Mouse (Mus musculus): ENCODE measurements around the gene Nudt9.
"Not testable (repeated sequence)": the region's sequence is repeated elsewhere in the genome, so short reads cannot be mapped to it uniquely, and the experiment has no call there.

Gene Nudt9

DNA sequence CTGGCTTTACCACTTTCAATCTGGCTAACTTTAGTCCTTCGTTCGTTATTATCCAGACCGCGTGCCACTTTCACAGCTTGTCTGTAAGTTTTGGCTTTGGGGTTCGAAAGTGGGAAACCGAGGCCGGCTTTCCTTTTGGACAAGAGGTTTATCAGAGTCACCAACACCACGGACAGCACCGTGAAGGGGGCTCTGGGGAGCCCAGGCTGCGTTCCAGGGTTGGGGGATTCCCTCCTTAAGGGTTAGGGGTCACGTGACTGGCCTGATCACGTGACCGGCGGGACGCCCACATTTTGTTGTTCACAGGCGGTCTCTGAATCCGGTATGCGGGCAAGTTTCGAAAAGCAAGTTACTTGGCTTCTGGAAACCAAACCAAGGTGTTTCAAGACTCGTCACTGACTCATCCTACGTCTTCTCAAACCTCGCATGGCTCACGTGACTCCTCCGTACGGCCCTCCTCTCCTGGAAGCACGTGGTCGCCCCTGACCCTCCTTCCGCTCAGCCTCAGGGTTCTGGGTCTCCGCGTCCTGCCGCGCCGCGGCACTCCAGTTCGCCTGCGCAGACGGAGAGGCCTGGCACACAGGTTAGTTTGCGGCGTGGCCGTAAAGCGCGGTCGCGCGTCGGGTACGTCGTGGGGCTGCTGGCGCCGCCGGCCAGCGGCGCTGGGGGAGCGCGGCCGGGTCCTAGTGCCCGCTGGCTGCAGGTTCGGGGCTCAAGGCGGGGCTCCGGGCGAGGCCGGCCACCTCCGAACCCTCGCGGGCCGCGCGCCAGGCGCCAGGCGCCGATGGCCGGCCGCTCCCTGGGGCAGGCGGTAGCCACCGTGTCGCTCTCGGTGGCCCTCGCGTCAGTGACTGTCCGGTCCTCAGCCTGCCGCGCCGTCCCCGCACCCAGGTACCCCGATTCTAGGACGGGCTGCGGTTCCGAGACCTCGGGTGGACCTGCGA lies at the start of gene Nudt9:
Nudt9 (plus strand) TSS at position 51 of the 944 bp plus-strand sequence.
- DNase-seq, result peak; percentile 98

DNA sequence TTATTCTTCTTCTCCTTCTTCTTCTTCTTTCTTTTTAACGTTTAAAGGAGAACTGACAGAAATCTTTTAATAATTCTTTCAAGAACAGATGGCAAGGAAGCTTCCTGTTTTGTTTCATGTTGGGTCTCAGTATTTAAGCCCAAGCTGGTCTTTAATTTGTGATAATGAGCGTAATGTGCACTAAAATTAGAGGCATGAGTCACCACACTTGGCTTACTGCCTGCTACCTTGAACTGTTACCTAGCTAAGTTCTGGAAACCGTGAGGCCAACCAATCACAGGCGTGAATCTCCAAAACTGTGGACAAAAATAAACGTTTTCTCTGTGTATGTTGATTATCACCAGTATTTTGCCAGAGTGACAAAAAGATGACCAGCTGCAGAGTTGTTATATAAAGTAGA lies 47.4 kb upstream of the Nudt9 start:
- DNase-seq, result peak; percentile 53

DNA sequence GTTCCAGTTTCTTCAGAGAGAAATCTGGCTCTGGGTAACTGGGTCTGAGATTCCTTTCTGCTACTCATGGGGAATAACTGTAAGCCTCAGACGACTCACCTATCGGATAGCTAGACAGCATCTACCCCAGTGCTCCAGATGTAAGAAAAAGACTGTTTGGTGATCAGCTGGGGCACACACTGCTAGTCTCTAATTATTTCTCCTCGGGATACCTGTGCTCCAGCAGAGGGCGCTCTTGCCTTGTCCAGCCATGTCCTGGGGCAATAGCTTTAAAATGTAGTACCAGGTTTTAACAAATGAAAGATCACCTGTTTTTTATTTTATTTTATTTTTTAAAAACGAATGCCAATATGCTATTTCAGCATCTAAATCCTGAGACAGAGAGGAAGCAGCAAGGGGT lies 46.4 kb upstream of the Nudt9 start:
- DNase-seq, result peak; percentile 69

DNA sequence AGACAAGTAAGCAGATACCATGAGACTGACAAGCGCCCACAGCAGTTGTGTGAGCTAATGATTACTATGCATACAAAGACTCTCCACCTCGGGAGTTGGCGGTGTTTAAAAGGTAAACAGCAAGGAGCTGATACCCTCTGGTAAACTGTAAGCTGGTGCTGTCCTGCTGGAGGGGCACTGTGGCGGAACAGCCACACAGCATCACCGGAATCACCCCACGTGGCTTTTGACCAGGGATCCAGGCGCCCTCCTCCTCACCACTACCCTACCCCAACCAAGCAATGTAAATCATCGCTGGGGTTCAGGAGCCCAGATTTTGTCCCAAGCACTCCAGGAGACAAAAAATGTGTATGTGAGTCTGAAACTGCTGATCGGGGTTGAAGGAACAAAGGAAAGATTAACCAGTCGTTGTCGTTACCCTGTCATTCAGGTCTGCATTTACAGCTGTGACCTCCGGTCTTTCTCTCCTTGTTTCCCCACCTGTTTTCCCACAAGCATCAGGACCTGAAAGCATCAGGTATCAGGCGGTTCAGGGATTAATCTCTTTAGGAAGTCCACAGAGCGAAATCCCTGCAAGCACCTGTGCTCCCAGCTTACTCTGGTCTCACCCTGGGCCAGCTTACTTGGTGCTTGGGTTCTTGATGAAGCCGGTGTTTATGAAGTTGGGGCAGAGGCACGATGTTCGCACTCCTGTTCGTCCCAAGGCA lies 43.4 kb upstream of the Nudt9 start:
- no peak for DNase-seq

DNA sequence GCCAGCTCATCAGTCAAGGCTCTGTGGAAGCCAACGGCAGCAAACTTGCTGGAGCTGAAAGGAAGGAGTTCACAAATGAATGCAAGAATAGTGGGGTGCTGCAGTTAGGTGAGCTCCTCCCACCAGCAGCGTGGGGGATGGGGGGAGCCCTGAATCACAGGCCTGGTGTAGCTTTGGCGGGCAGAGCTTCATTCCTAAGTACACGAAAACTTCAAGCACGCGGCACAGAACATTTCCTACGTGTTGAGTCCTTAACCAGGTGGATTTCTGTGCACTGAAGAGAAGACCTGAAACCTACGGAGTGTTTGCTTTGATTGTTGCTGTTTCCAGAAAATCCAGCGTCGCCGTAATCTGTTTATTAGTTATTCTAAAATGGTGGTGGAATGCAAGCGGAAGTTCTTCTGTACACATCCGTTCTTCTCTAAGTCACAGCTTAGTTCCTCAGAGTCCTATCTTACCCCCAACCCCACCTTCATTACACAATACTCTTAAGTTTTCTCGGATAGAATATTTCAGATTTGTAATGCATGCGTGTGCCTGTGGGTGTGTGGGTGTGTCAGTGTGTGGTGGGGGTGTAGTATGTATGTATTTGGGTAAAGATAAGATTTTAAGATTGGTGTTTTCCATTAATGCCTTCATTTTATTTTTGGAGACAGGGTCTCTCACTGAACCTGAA lies 42.7 kb upstream of the Nudt9 start:
- DNase-seq, result no peak

DNA sequence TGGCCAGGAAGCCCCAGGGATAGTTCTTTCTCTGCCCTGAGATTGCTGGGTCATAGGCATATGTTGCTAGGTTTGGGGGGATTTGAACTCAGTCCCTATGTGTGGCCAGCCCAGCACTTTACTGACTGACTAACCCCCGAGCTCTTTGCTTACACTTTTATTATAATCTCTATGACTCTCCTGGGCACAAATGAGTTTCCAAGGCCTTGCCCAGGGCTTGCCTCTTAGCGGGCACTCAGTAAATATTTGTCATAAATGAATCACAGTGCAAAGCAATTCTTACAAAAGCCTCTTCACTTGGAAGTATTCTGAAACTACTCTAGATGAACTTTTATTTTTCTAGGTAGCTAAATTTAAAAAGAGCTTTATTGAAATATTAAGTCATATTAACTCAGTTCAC lies 42.2 kb upstream of the Nudt9 start:
- no peak for DNase-seq

DNA sequence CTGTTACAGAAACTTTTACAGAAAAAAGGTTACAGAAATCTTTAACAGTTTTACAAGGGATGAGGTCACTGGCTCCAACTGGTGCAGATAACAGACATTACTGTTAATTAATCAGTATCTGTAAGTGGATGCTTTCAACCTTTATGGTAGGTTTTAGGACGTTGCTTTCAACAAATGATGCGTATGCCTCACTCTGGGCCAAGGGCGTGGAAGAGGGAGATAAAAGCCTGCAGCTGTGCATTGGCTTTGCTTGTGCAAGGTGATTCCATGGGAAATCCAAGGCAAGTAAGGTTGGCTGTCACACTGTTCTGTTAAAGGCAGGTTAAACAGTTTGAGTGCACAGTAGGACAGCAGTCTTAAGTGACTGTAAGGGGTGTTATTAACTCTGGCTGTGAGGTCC lies 39.3 kb upstream of the Nudt9 start:
- DNase-seq, result no peak

DNA sequence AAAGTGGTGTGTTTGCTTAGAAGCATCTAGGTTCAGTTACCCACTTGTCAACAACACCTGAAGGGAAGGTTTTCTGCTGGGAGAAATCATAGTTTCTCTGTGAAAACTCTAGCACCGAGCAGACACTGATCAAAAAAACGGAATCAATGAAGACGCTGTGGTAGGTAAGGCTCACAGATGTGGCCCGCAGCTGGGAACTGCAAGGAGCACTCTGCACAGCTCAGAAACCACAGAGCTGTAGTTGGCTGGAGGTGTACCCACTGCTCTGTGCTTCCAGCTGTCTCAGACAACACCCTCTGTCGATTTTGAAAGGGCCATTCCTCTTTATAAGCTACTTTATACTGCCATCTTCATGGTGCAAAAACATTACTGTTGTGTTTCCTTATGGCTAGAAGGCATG lies 38.3 kb upstream of the Nudt9 start:
- no peak for DNase-seq

DNA sequence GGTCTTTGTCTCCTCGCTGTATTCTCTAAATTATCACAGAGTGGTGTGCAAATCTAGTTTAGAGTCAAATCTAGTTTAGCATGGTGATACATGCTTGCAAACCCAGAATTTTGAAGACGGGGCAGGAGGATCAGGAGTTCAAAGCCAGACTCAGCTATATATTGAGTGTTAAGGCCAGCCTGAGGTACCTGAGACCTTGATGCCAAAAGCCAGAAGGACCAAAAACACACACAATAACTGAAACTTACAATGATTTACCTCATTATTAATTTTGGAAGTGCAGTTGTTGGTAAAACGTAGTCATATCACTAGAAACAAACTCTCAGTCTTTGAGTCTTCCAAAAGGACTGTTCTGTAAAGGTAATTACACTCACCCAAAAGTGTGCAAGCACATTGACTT lies 36.7 kb upstream of the Nudt9 start:
- no peak for DNase-seq

DNA sequence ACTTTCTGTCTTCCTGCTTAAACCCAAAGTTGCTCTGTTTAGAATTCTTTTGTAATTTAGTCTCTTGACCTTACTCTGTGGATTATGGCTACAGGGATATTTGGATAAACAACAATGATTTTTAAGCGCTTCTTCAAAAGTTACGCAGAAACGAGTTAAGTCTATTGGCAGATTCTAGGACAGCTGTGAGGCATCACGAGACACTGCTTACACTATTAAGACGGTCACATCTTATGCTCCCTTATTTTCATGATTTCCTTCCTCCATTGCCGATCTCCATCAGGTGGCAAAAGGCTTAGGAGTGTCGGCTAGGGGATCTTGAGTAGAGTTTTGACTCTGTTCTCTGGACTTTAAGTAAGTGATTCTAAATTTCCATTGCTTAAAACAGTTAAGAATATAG lies 35.8 kb upstream of the Nudt9 start:
- no peak for DNase-seq

DNA sequence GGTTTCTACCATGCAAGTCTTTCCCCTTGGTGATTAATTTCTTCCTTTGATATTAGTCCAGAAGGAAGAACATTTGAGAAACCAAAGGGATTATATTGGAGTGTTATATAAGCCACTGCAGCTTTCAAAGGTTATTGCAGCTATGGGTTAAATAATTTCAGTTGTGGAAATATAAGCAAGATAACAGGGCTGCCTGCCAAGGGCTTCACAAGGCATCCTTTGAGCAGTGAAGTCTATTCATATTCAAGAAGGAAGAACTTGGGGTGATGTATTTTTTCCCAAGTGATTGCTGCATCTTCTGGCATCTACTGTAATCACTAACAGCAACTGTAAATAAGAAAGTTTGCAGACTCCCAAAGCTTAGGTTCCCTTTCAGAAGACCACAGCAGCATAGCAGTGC lies 34.7 kb upstream of the Nudt9 start:
- DNase-seq, result no peak

DNA sequence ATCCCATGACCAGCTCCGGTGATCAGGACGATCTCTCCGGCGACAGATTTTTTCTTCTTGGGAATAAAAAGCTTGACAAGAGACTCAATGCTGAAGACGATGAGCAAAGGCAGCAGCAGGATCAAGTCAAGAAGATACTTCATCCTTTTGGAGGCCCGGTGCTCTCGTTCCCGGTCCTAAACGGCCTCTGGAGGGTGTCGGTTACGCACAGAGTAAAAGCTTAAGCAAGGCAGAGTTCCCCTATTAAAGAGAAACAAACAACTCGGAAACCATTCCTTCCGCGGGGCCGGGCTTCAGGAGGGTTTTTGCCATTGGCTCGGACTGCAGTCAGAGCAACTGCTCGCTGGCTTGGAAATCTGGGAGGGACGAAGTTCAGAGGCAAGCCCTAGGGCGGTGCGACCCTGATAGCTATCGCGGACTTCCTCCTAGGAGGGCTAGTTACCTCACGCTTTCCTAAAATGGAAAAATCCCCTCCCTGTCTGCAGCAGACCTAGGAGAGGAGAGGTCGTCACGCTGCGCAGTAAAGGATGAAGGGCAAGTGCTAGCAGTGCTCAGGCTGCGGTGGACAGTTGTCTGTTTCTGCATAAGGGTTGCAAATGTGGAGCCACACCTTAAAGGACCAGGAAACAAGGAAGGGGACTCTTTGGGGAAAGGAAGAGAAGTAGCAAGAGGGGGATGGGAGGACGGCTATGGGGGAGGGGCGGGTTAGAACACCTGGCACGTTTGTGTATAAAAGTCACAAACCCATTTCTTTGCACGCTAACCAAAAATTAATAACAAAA lies 24.3 kb upstream of the Nudt9 start, which contains the start of gene Hsd17b11:
Hsd17b11 (minus strand) TSS at position 323 of the 782 bp plus-strand sequence.
- peak; percentile 65 for DNase-seq

DNA sequence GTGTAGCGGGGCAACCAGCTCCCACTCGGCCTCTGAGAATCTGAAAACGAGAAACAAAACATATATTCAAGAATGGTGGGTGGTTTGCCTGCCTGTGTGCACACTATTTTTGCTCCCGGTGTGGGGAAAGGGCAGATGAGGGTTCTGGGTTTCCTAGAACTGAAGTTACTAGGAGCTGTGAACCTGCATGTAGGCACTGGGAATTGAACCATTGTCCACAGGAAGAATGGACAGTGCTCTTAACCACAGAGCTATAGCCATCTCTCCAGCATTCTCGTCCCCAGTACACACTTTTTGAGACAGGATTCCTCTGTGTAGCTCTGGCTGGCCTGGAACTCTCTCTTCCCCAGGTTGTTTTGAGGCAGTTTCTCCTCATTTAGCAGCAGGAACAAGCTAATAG lies 23.5 kb upstream of the Nudt9 start:
- no peak for DNase-seq

DNA sequence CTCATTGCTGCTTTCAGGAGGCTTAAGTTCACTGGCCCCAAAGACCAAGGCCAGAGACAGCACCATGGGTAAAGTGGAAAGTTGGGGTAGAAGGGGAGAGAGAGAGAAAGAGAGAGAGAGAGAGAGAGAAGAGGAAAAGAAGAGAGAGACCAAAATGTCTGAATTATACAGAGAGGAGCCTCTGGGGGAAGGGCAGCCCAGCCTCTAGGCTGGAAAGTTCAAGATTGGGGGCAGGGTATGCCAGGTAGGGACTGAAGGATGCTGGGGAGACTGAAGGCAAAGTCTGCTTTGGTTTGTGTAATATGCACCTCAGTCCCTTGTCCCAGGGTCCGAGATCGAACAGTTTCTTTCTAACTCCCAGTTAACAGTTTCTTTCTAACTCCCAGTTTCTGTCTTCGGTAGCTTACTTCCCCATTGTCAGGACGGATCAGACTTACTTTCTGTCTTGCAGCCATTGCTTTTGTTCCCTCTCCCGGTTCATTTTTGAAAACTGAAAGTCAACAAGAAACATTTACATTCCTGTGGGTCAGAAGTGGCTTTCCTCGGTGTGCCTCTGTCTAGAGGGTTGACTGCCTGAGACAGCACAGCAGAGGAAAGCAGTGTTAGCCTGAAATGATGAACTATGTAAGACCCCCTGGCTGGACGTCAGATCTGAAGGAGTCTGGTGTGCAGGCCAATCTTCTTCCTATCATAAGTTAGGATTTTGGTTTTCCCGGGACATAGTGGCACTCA lies 22.7 kb upstream of the Nudt9 start:
- DNase-seq, result no peak

DNA sequence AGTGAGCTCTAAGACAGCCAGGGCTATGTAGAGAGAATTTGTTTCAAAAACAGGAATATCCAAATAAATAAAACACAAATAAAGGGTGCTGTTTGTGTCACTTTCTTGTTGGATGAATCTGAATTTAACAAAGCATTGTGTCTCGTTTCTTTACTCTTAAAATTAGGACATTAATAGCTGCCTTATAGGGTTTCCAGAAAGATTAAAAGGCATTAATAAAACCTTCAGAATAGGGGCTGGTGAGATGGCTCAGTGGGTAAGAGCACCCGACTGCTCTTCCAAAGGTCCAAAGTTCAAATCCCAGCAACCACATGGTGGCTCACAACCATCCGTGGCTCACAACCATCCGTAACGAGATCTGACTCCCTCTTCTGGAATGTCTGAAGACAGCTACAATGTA lies 21.9 kb upstream of the Nudt9 start:
- DNase-seq, result not testable (repeated sequence)

DNA sequence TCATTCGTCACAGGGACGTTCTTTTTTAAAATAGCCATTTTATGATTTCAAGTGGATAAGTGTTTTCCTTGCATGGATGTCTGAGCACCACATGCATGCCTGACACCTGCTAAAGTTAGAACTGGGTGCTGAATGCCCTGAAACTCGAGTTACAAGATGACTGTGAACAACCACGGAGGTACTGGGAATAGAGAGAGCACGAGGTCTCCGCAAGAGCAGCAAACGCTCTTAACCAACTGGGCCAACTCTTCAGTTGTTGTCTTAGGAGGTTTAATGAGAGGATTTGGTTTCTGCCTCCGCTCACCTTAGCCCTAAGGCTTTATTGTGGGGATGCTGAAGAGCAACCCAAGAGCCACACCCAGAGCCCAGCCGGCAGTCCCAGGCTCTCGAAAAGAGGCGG lies 21.3 kb upstream of the Nudt9 start:
- no peak for DNase-seq

DNA sequence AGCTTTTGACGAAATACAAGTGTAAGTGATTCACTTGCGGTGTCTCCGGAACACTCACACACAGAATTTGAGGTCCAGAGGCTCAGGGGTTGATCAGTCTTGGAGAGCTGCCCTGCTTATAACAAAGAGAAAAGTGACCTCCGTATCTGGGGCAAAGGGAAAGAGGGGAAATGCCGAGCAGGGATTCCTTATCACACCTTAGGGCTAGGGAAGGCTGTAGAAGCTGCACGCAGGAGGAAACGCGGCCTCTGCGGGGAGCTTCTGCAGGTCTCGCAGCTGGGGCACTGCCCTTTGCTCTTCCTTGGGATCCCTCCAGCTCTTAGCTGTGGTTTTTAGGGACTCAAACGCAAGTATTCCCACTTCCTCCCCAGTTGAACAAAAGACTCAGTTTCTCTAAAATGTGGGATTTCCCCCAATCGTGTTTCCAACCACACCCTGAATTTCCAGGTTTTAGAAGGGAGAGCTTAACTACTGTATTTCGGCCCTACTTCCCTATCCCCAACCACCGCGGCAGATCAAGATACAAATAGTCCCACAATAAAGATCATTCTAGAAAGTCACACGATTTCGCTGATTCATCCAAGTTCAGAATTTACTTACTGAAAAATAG lies 20.8 kb upstream of the Nudt9 start:
- DNase-seq, result no peak

DNA sequence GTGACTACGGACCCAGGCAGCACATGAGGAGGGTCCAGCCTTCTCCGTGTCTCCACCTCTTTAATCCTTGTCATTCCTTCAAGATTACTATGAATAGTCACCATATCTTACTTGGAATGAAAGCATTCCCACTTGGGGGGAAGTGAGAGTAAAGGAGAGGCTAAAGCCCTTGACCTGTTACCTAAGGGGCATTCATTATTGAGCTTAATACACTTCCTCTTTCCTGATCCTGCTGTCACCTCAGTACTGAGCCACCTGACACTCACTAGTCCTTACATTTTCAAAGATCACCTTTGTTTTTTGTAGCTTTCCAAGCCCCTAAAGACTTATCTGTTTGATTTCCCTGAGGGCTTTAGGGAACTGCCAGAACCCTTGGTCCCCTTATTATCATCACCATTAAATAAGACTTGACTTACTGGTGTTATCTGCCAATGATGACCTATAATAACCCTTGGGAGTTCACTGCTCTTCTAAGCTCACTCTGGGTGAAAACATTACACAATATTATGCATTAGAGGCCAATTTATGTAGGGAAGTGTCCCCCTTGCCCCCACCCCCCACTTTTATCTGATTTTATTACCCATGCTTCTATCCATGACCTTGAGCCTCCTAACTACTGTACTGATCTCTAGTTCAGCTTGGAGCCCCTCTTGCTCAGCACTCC lies 13.5 kb upstream of the Nudt9 start:
- DNase-seq, result no peak

DNA sequence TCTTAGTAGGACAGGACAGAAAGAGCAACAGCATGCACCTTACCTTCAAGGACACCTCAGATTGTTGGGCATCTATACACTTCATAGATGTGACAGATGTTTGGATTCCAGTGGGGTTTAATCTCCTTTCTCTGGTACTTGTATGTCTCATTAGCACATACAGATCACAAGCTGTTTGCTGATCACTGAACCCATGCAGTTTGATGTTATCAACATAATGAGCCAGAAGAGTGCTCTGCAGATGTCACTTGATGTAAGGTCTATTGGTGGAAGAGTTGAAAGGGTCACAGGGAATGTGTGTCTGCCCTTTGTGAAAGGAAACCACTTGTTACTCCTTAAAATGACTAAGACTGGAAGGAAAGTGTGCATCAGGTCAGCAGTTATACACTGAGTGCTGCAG lies 11.0 kb upstream of the Nudt9 start:
- no peak for DNase-seq

DNA sequence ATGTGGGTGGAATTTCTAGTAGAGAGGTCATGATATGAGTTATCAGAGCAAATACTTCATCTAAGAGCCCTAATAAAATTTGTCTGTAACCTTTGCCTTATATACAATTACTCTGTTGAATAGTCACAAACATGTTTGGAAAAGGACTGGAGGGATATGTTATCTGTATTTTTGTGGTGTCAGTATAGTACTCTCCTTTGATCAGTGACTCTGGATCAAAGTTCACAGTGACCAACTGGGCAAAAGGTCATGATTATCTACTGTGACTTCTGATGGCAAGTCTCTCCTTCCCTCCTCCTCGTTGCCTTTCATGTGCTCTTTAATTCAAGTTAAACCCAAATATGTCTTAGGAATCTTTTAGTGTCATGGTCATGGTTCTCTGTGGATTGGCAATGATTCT lies 10.3 kb upstream of the Nudt9 start:
- no peak for DNase-seq

DNA sequence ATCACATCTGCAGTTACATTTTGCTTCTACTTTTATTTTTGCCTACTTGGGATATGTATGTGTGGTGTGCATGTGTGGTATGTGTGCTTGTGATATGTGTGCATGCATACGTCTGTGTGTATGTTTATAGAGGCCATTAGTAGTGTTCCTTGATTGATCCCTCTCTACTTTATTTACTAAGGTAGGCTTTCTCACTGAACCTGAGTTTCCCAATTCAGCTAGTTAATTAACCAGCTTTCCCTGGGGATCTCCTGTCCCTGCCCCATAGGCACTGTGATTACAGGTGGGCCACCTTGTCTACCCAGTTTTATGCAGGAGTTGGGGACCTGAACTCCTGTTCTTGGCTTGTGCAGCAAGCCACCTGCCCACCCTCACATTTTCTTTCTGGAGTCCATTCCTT lies 9.4 kb upstream of the Nudt9 start:
- DNase-seq, result no peak

All from cerebellum, adult 9-11 months (tissue).